Mouse (Mus musculus): ENCODE measurements at regions not wholly inside any gene's neighbourhood (a gene's known extent, or its start where the extent isn't known, plus 50 kb on each side); places are given as distances from the start of the nearest gene placed in this dataset.

DNA sequence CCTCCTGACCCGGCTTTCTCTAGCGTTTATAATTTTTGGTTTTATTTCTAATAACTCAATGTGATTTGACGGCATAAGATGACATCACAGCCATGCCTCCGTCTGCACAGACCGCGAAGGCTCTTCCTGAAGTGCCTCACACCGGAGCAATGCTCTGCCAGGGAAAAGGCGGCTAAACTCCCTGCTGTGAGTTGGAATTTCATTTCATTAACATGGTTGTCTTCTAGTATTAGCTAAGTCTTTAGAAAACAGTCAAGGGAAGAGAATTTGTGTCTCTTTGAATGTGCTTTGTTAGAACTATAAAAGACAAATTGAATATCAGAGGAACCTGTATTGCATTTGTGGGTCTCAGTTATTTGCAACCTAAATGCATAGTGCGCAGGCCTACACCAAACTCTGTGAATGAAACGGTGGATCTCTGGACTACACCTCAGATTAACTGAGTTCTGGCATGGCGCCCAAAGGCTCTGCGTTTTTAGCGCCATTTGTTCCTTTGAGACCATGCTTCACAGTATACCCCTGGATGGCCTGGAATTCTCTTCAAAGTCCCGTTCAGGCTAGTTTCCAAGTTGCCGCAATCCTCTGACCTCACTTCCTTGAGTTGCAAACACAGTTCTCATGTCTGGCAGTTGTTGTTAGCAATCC is 502.0 kb downstream of the Zfp704 start:
- Histone ChIP-seq H3K36me3 (replicated peaks) (no peaks in the 10 kb centered on the region), H3K4me1 (ENCODE audit: insufficient read depth, low read depth, low read length) (no peaks in the 10 kb centered on the region), H3K4me3 (ENCODE audit: low read depth, low read length) (no peak overlapping the region), H3K9me3 (replicated peaks) (no peaks in the 10 kb centered on the region), H3K27me3 (ENCODE audit: insufficient read depth, low read length) (no peaks in the 10 kb centered on the region; the same call in 1 of the 2 replicates)
- no peak for DNase-seq (ENCODE audit: low spot score)
- no peak for TF ChIP-seq GATA1 (IDR thresholded peaks at IDR 0.05; ENCODE audit: borderline replicate concordance, low read length)
- TF ChIP-seq POLR2AphosphoS5 (IDR thresholded peaks at IDR 0.05; ENCODE audit: insufficient replicate concordance, low read depth, low read length): no peak
- TF ChIP-seq GATA2 (IDR thresholded peaks at IDR 0.05; ENCODE audit: borderline replicate concordance, low read depth, low read length): no peak
- TF ChIP-seq CTCF (IDR thresholded peaks at IDR 0.05; ENCODE audit: low read depth, low read length): no peak
- no peak for ATAC-seq (ENCODE audit: extremely low read depth, insufficient number of reproducible peaks, low FRiP score, poor library complexity, severe bottlenecking)

DNA sequence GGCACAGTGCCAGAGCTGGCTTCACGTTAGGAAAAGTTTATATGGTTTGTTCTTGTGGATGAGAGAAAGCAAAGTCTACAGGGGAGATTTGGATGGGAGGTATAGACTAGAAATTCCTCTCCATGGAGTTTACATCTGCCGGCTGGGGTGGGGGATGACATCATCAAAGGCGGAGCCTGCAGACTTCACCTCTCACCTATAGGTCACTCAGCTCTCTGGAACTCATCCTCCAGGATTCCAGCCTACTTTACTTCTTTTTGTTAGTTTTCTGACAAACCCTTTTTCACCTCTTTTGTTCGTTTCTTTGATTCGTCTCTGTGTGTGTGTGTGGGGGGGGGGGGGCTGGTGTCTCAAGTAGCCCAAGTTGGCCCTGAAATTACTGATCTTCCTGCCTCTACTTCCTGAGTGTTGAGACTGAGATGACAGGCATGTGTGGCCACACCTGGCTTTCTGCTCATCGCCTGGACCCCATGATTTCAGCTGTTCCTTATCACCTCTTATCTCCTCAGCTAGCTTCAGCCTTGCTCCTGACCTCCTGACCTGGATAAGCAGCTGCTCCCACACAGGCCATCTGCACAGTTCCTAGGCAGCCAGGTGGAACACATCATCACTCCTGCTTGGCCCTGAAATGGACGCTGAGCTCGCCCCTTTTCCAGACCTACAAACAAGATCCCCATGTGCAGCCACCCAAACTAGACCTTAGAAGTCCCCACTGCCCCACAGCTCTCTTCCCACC is 504.5 kb downstream of the Zfp704 start:
- TF ChIP-seq GATA1 (IDR thresholded peaks at IDR 0.05; ENCODE audit: borderline replicate concordance, low read length) (no peak), POLR2AphosphoS5 (IDR thresholded peaks at IDR 0.05; ENCODE audit: insufficient replicate concordance, low read depth, low read length) (no peak), GATA2 (IDR thresholded peaks at IDR 0.05; ENCODE audit: borderline replicate concordance, low read depth, low read length) (no peak), CTCF (IDR thresholded peaks at IDR 0.05; ENCODE audit: low read depth, low read length) (no peak), TAL1 (conservative IDR thresholded peaks at IDR 0.05; ENCODE audit: low read depth, low read length) (no peak)
- DNase-seq (ENCODE audit: low spot score) (no peak), ATAC-seq (ENCODE audit: extremely low read depth, insufficient number of reproducible peaks, low FRiP score, poor library complexity, severe bottlenecking) (no peak)
- H3K9me3 ChIP-seq (replicated peaks): no peaks in the 10 kb centered on the region
- no peak overlapping the region for H3K4me3 ChIP-seq (ENCODE audit: low read depth, low read length)
- H3K36me3 ChIP-seq (replicated peaks): no peaks in the 10 kb centered on the region
- H3K27me3 ChIP-seq (ENCODE audit: insufficient read depth, low read length): no peaks in the 10 kb centered on the region; the same call in 1 of the 2 replicates
- H3K4me1 ChIP-seq (ENCODE audit: insufficient read depth, low read depth, low read length): no peaks in the 10 kb centered on the region

DNA sequence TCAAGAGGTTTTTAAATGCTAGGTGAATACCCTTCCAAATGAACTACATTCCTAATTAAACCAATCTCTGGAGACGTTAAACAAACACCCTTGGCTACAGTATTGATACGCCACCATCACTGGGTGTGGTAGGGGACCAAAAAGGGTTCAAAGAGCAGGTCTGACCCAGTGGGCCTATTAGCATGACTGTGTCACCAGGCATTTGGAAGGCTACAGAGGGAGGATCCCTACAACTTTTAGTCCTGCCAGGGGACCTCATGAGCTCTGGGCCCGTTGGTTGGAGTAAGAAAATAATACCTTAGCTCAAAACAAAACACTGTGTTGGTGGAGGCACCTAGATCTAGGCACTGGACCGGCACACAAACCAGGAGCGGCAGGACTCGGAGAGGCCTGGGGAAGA is 506.4 kb downstream of the Zfp704 start:
- no peak for DNase-seq (ENCODE audit: low spot score)
- Histone ChIP-seq H3K4me3 (ENCODE audit: low read depth, low read length) (no peak overlapping the region), H3K27me3 (ENCODE audit: insufficient read depth, low read length) (no peaks in the 10 kb centered on the region), H3K9me3 (replicated peaks) (no peaks in the 10 kb centered on the region), H3K36me3 (replicated peaks) (no peaks in the 10 kb centered on the region), H3K4me1 (ENCODE audit: insufficient read depth, low read depth, low read length) (no peaks in the 10 kb centered on the region)
- no peak for TF ChIP-seq POLR2AphosphoS5 (IDR thresholded peaks at IDR 0.05; ENCODE audit: insufficient replicate concordance, low read depth, low read length)
- TF ChIP-seq CTCF (IDR thresholded peaks at IDR 0.05; ENCODE audit: low read depth, low read length): no peak
- no peak for TF ChIP-seq GATA2 (IDR thresholded peaks at IDR 0.05; ENCODE audit: borderline replicate concordance, low read depth, low read length)
- TF ChIP-seq GATA1 (IDR thresholded peaks at IDR 0.05; ENCODE audit: borderline replicate concordance, low read length): no peak
- TF ChIP-seq TAL1 (conservative IDR thresholded peaks at IDR 0.05; ENCODE audit: low read depth, low read length): no peak
- ATAC-seq (ENCODE audit: extremely low read depth, insufficient number of reproducible peaks, low FRiP score, poor library complexity, severe bottlenecking): no peak

DNA sequence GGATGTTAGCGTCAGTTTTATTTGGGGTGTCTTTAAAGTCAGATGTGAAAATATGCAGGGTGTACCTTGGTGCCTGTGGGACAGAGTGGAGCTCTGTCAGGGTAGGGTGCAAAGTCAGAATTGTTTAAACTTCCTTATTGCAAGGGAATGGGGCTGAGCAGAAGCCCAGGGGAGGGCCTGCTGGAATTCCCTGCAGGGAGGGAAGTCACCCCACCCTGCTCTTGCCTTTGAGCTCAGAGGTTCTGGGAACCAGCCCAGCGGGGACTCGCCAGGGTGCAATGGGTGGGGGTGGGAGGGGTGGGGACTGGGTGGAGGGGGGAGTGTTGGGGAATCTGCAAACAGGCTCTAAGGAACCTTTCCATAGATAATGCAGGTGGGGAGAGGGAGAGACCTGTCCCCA is 508.6 kb downstream of the Zfp704 start:
- Histone ChIP-seq H3K4me1 (ENCODE audit: insufficient read depth, low read depth, low read length) (no peaks in the 10 kb centered on the region), H3K9me3 (replicated peaks) (no peaks in the 10 kb centered on the region), H3K4me3 (ENCODE audit: low read depth, low read length) (no peak overlapping the region), H3K27me3 (ENCODE audit: insufficient read depth, low read length) (no peaks in the 10 kb centered on the region), H3K36me3 (replicated peaks) (no peaks in the 10 kb centered on the region)
- no peak for ATAC-seq (ENCODE audit: extremely low read depth, insufficient number of reproducible peaks, low FRiP score, poor library complexity, severe bottlenecking)
- TF ChIP-seq CTCF (IDR thresholded peaks at IDR 0.05; ENCODE audit: low read depth, low read length) (no peak), GATA2 (IDR thresholded peaks at IDR 0.05; ENCODE audit: borderline replicate concordance, low read depth, low read length) (no peak), POLR2AphosphoS5 (IDR thresholded peaks at IDR 0.05; ENCODE audit: insufficient replicate concordance, low read depth, low read length) (no peak), GATA1 (IDR thresholded peaks at IDR 0.05; ENCODE audit: borderline replicate concordance, low read length) (no peak), TAL1 (conservative IDR thresholded peaks at IDR 0.05; ENCODE audit: low read depth, low read length) (no peak)
- DNase-seq (ENCODE audit: low spot score): no peak

DNA sequence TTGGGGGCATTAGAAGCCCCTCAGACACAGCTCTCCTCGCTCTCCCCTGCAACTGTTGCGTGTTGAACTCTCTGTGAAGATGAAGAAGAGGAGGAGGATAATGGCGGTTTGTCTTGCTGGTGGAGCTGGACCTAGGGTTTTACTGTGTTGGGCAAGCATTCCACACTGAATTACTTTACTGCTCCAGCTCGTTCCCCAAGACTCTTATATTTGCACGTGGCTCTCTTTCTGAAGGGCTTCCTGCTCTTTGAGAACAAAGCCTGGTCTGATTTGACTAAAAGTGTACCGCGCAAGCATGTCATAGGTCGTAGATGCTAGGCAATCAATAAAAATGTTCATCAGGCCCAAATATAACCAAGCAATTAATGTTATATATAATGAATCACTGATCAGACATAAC is 509.1 kb downstream of the Zfp704 start:
- ATAC-seq (ENCODE audit: extremely low read depth, insufficient number of reproducible peaks, low FRiP score, poor library complexity, severe bottlenecking) (no peak), DNase-seq (ENCODE audit: low spot score) (no peak)
- no peak for TF ChIP-seq GATA1 (IDR thresholded peaks at IDR 0.05; ENCODE audit: borderline replicate concordance, low read length)
- no peak for TF ChIP-seq TAL1 (conservative IDR thresholded peaks at IDR 0.05; ENCODE audit: low read depth, low read length)
- no peak for TF ChIP-seq GATA2 (IDR thresholded peaks at IDR 0.05; ENCODE audit: borderline replicate concordance, low read depth, low read length)
- TF ChIP-seq POLR2AphosphoS5 (IDR thresholded peaks at IDR 0.05; ENCODE audit: insufficient replicate concordance, low read depth, low read length): no peak
- no peak for TF ChIP-seq CTCF (IDR thresholded peaks at IDR 0.05; ENCODE audit: low read depth, low read length)
- no peaks in the 10 kb centered on the region for H3K9me3 ChIP-seq (replicated peaks)
- H3K4me1 ChIP-seq (ENCODE audit: insufficient read depth, low read depth, low read length): no peaks in the 10 kb centered on the region
- no peaks in the 10 kb centered on the region for H3K36me3 ChIP-seq (replicated peaks)
- no peak overlapping the region for H3K4me3 ChIP-seq (ENCODE audit: low read depth, low read length)
- H3K27me3 ChIP-seq (ENCODE audit: insufficient read depth, low read length): no peaks in the 10 kb centered on the region

DNA sequence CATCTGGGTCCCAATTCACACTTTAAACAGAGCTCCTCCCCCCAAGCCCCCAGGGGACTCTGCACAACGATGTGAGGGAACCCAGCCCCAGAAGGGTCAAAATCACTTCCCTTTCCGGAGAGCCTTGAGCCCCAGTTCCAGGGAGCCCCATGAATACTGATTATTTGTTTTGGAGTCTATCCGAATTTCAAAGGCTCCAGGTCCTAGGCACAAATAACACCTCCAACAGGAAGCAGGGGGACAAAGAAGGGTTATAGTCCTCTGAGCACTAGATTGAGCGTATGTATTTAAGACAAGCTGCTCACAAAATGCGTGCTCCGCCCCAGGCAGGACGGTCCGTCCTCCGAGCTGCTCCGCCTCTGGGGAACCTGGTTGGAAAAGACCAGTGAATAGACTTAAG is 511.4 kb downstream of the Zfp704 start:
- no peak for DNase-seq (ENCODE audit: low spot score)
- no peak for ATAC-seq (ENCODE audit: extremely low read depth, insufficient number of reproducible peaks, low FRiP score, poor library complexity, severe bottlenecking)
- H3K27me3 ChIP-seq (ENCODE audit: insufficient read depth, low read length): no peaks in the 10 kb centered on the region
- H3K36me3 ChIP-seq (replicated peaks): no peaks in the 10 kb centered on the region
- no peaks in the 10 kb centered on the region for H3K9me3 ChIP-seq (replicated peaks)
- TF ChIP-seq GATA1 (IDR thresholded peaks at IDR 0.05; ENCODE audit: borderline replicate concordance, low read length): no peak
- TF ChIP-seq GATA2 (IDR thresholded peaks at IDR 0.05; ENCODE audit: borderline replicate concordance, low read depth, low read length): no peak
- no peak for TF ChIP-seq POLR2AphosphoS5 (IDR thresholded peaks at IDR 0.05; ENCODE audit: insufficient replicate concordance, low read depth, low read length)
- no peak for TF ChIP-seq CTCF (IDR thresholded peaks at IDR 0.05; ENCODE audit: low read depth, low read length)
- TF ChIP-seq TAL1 (conservative IDR thresholded peaks at IDR 0.05; ENCODE audit: low read depth, low read length): no peak
- H3K4me3 ChIP-seq (ENCODE audit: low read depth, low read length): no peak overlapping the region
- no peaks in the 10 kb centered on the region for H3K4me1 ChIP-seq (ENCODE audit: insufficient read depth, low read depth, low read length)
